Mouse (Mus musculus): Measurements from ENCODE around the gene Gins2.

- TF ChIP-seq CTCF (IDR thresholded peaks at IDR 0.05; ENCODE audit: insufficient read depth, low read depth, low read length): no peak
- TF ChIP-seq POLR2A (IDR thresholded peaks at IDR 0.05; ENCODE audit: insufficient read depth, low read depth, low read length): no peak
Observed at GRCm38 (mm10) chr8:120549922-120550321, 39.2 kb downstream of the Gins2 start.

Data from olfactory bulb, adult 2 months (tissue).